Mouse (Mus musculus): Measurements from ENCODE around the gene Cfap300. TPM values are rescaled to one million over a fixed set of nuclear protein-coding genes. Genes with fewer than 3 reads are reported as not detected.

The Cfap300 gene
- polyA plus RNA-seq, 1 experiment from 2014 or later, result 18.6 TPM

- no peaks in the 10 kb centered on the region for H3K27me3 ChIP-seq
- H3K4me3 ChIP-seq (replicated peaks), result no peak overlapping the region
- H3K27ac ChIP-seq, result no peak overlapping the region
- H3K4me2 ChIP-seq, result no peak overlapping the region
- H3K36me3 ChIP-seq (replicated peaks), result peaks cover 6% of the 10 kb centered on the region; the same call in 1 of the 2 replicates
- H3K9me3 ChIP-seq, result no peaks in the 10 kb centered on the region
- no peaks in the 10 kb centered on the region for H3K4me1 ChIP-seq
- WGBS, result 94% methylated on average over 11 of the region's 11 CpGs
- no peak overlapping the region for H3K9ac ChIP-seq
- ATAC-seq (ENCODE audit: low FRiP score), result no peak
These were observed 63.3 kb downstream of the Cfap300 start for GRCm38 (mm10) chr9:7979153-7979916.

- no peak overlapping the region for H3K4me3 ChIP-seq (replicated peaks)
- H3K36me3 ChIP-seq (replicated peaks), result peaks cover 9% of the 10 kb centered on the region; the same call in 1 of the 2 replicates
- no peaks in the 10 kb centered on the region for H3K27me3 ChIP-seq
- no peak overlapping the region for H3K27ac ChIP-seq
- 97% methylated on average over 3 of the region's 3 CpGs for WGBS
- H3K9ac ChIP-seq, result no peak overlapping the region
- no peak for ATAC-seq (ENCODE audit: low FRiP score)
- H3K4me2 ChIP-seq, result no peak overlapping the region
- no peaks in the 10 kb centered on the region for H3K9me3 ChIP-seq
- no peaks in the 10 kb centered on the region for H3K4me1 ChIP-seq
These were observed 64.1 kb downstream of the Cfap300 start for GRCm38 (mm10) chr9:7978502-7978901.

- peaks cover 17% of the 10 kb centered on the region for H3K36me3 ChIP-seq (replicated peaks)
- H3K9ac ChIP-seq, result no peak overlapping the region
- WGBS, result 92% methylated on average over 5 of the region's 5 CpGs
- no peak for ATAC-seq (ENCODE audit: low FRiP score)
- H3K4me3 ChIP-seq (replicated peaks), result no peak overlapping the region
- no peaks in the 10 kb centered on the region for H3K4me1 ChIP-seq
- no peaks in the 10 kb centered on the region for H3K27me3 ChIP-seq
- H3K27ac ChIP-seq, result no peak overlapping the region
- no peaks in the 10 kb centered on the region for H3K9me3 ChIP-seq
- H3K4me2 ChIP-seq, result no peak overlapping the region
These were observed 65.0 kb downstream of the Cfap300 start for GRCm38 (mm10) chr9:7977587-7977986.

GRCm38 (mm10) chr9:7971993-7972392 is 70.6 kb downstream of the Cfap300 start:
- no peak for ATAC-seq (ENCODE audit: low FRiP score)
- 80% methylated on average over 2 of the region's 2 CpGs for WGBS

More at GRCm38 (mm10) chr9:7971993-7972392, 70.6 kb downstream of the Cfap300 start:
- no peak overlapping the region for H3K4me3 ChIP-seq (replicated peaks)
- H3K4me1 ChIP-seq, result peaks cover 9% of the 10 kb centered on the region; the same call in 1 of the 2 replicates
- no peak overlapping the region for H3K27ac ChIP-seq
- no peaks in the 10 kb centered on the region for H3K27me3 ChIP-seq
- no peak overlapping the region for H3K9ac ChIP-seq
- H3K36me3 ChIP-seq (replicated peaks), result peaks cover 15% of the 10 kb centered on the region
- no peaks in the 10 kb centered on the region for H3K9me3 ChIP-seq
- no peak overlapping the region for H3K4me2 ChIP-seq

Other genes with a start within 250 kb of the Cfap300 start
- gene Birc2, start 205.8 kb downstream of the Cfap300 start, polyA plus RNA-seq (2016; fragmentation: Nextera tagmentation; extraction: Ambion mirVana), result 45.7 and 48.9 TPM in 2 replicates
- gene Birc3, start 169.6 kb downstream of the Cfap300 start, polyA plus RNA-seq (2016; fragmentation: Nextera tagmentation; extraction: Ambion mirVana), result 1.9 and 3.7 TPM in 2 replicates
- gene Yap1, start 38.2 kb downstream of the Cfap300 start, polyA plus RNA-seq (2016; fragmentation: Nextera tagmentation; extraction: Ambion mirVana), result 29.3 and 31.6 TPM in 2 replicates
- gene Cep126, start 91.5 kb upstream of the Cfap300 start, polyA plus RNA-seq (2016; fragmentation: Nextera tagmentation; extraction: Ambion mirVana), result 3.2 and 4.6 TPM in 2 replicates